Mouse (Mus musculus): ENCODE measurements at regions not wholly inside any gene's neighbourhood (a gene's known extent, or its start where the extent isn't known, plus 50 kb on each side); places are given as distances from the start of the nearest gene placed in this dataset.

DNA sequence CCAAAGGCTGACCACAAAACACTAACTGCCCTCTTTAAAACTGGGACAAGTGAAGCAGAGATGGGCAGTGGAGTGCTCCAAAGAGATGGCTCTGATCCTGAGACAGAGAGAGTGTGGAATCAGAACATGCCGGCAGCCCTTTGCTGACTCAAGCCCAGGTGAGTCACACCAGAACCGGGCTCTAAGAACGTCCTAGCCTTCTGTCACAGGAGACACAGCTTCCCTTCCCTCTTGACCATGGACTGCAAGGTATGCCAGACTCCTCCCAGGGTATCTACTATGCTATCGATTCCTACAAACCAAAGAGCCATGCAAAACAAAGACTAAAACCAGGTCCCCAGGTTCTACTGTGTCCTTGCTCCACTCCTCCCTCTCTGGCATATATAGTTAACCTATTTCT, 98.0 kb downstream of the Dhx15 start:
- no peak overlapping the region for H3K4me3 ChIP-seq
- no peak overlapping the region for H3K9ac ChIP-seq
- no peaks in the 10 kb centered on the region for H3K4me1 ChIP-seq
- no peak for ATAC-seq (ENCODE audit: low FRiP score, low read depth)
- 90% methylated on average over 4 of the region's 4 CpGs for WGBS
- H3K36me3 ChIP-seq, result no peaks in the 10 kb centered on the region
- no peak overlapping the region for H3K27ac ChIP-seq
- no peaks in the 10 kb centered on the region for H3K9me3 ChIP-seq
- H3K4me2 ChIP-seq (replicated peaks), result no peak overlapping the region
- no peaks in the 10 kb centered on the region for H3K27me3 ChIP-seq (replicated peaks)

GRCm38 (mm10) chr5:52088131-52088530, 102.2 kb downstream of the Dhx15 start:
- Histone ChIP-seq H3K27me3 (replicated peaks) (no peaks in the 10 kb centered on the region), H3K9ac (no peak overlapping the region), H3K4me1 (no peaks in the 10 kb centered on the region), H3K9me3 (no peaks in the 10 kb centered on the region), H3K27ac (no peak overlapping the region), H3K4me3 (no peak overlapping the region), H3K4me2 (replicated peaks) (no peak overlapping the region), H3K36me3 (no peaks in the 10 kb centered on the region)
- WGBS, result 82% methylated on average over 10 of the region's 10 CpGs
- ATAC-seq (ENCODE audit: low FRiP score, low read depth), result no peak

- WGBS, result 58% methylated on average over 7 of the region's 7 CpGs
- no peak overlapping the region for H3K9ac ChIP-seq
- no peaks in the 10 kb centered on the region for H3K36me3 ChIP-seq
- H3K27ac ChIP-seq, result no peak overlapping the region
- no peak overlapping the region for H3K4me2 ChIP-seq (replicated peaks)
- H3K9me3 ChIP-seq, result no peaks in the 10 kb centered on the region
- ATAC-seq (ENCODE audit: low FRiP score, low read depth), result no peak
- H3K27me3 ChIP-seq (replicated peaks), result no peaks in the 10 kb centered on the region
- no peak overlapping the region for H3K4me3 ChIP-seq
- no peaks in the 10 kb centered on the region for H3K4me1 ChIP-seq
Measured at GRCm38 (mm10) chr5:52086766-52087429, 103.4 kb downstream of the Dhx15 start.

DNA sequence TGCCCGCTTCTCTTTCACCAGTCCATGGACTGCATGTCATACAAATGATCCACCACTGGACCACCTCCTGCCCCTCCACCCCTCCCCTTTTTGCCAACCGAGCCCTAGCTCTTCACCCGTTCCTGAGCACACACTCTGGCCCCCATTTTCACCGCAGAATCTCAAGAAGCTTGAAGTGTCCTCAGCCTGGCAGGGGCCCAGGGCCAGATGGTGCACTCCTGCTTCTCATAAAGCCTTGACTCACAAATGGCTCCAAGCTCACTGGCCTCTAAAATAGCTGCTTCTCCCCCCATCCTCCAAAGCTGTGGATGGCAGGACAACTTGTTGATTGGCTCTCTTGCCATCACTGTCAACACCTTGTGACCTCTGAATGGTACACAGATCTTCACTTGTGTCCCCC, 110.0 kb downstream of the Dhx15 start:
- no peak overlapping the region for H3K4me2 ChIP-seq (replicated peaks)
- no peaks in the 10 kb centered on the region for H3K27me3 ChIP-seq (replicated peaks)
- H3K9me3 ChIP-seq, result no peaks in the 10 kb centered on the region
- H3K4me1 ChIP-seq, result no peaks in the 10 kb centered on the region
- no peak overlapping the region for H3K9ac ChIP-seq
- no peak overlapping the region for H3K4me3 ChIP-seq
- no peak overlapping the region for H3K27ac ChIP-seq
- no peaks in the 10 kb centered on the region for H3K36me3 ChIP-seq
- WGBS, result 75% methylated on average over 4 of the region's 4 CpGs
- ATAC-seq (ENCODE audit: low FRiP score, low read depth), result no peak

GRCm38 (mm10) chr5:52077696-52078095, 112.6 kb downstream of the Dhx15 start:
- Histone ChIP-seq H3K27ac (no peak overlapping the region), H3K4me2 (replicated peaks) (no peak overlapping the region), H3K4me3 (no peak overlapping the region), H3K4me1 (no peaks in the 10 kb centered on the region), H3K27me3 (replicated peaks) (no peaks in the 10 kb centered on the region), H3K9me3 (0 out of 2 replicates have a peak, but pooled peaks cover 6% of the 10 kb centered on the region), H3K9ac (no peak overlapping the region), H3K36me3 (no peaks in the 10 kb centered on the region)
- no peak for ATAC-seq (ENCODE audit: low FRiP score, low read depth)
- 85% methylated on average over 3 of the region's 3 CpGs for WGBS

GRCm38 (mm10) chr5:52075096-52075495, 115.2 kb downstream of the Dhx15 start:
- 90% methylated on average over 2 of the region's 2 CpGs for WGBS

DNA sequence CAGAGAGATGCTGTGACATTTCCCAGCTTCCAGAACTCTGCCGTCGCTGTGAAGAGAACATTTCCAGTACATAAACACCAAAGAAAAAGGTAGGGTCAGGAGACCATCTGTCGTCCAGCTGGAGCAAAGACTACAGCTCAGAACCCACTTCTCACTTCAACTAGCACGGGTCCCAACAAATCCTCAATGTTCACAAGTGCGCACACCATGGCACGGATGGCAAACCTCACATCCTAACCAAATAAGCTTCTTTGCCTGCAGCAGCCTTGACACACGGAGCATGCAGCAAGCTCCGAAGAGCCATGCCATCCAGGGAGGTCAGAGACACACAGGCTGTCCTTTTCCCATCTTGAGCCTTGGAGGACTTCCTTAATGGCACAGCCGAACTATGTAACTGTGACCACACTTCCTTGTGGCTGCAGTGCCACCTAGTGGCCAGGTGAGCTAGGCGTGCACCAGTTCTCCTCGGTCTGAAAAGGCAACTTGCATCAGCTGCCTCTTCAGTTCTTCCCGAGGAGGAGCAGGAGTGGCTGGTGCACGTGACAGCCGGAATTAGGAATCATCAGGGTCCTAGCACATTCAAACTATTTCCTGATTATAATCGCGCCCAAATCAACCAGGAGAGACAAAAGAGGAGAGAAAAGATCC, 125.4 kb downstream of the Dhx15 start:
- 37% methylated on average over 16 of the region's 16 CpGs for WGBS
- Histone ChIP-seq H3K27ac (no peak overlapping the region), H3K27me3 (replicated peaks) (no peaks in the 10 kb centered on the region), H3K4me2 (replicated peaks) (no peak overlapping the region), H3K36me3 (no peaks in the 10 kb centered on the region), H3K9me3 (no peaks in the 10 kb centered on the region), H3K9ac (no peak overlapping the region), H3K4me3 (no peak overlapping the region), H3K4me1 (no peaks in the 10 kb centered on the region)
- ATAC-seq (ENCODE audit: low FRiP score, low read depth), result peak; percentile 87

More at GRCm38 (mm10) chr5:52075096-52075495, 115.2 kb downstream of the Dhx15 start:
- Histone ChIP-seq H3K27me3 (replicated peaks) (no peaks in the 10 kb centered on the region), H3K27ac (no peak overlapping the region), H3K4me3 (no peak overlapping the region), H3K4me2 (replicated peaks) (no peak overlapping the region), H3K9me3 (0 out of 2 replicates have a peak, but pooled peaks cover 6% of the 10 kb centered on the region), H3K36me3 (no peaks in the 10 kb centered on the region), H3K9ac (no peak overlapping the region), H3K4me1 (no peaks in the 10 kb centered on the region)
- no peak for ATAC-seq (ENCODE audit: low FRiP score, low read depth)

- Histone ChIP-seq H3K9ac (no peak overlapping the region), H3K4me1 (no peaks in the 10 kb centered on the region), H3K4me3 (no peak overlapping the region), H3K36me3 (no peaks in the 10 kb centered on the region), H3K9me3 (no peaks in the 10 kb centered on the region), H3K4me2 (replicated peaks) (no peak overlapping the region), H3K27me3 (replicated peaks) (no peaks in the 10 kb centered on the region), H3K27ac (no peak overlapping the region)
- WGBS, result 91% methylated on average over 4 of the region's 4 CpGs
- no peak for ATAC-seq (ENCODE audit: low FRiP score, low read depth)
Measured at GRCm38 (mm10) chr5:52062214-52062613, 128.1 kb downstream of the Dhx15 start.

GRCm38 (mm10) chr5:52061226-52061625, 129.1 kb downstream of the Dhx15 start:
- H3K27me3 ChIP-seq (replicated peaks), result no peaks in the 10 kb centered on the region
- no peaks in the 10 kb centered on the region for H3K4me1 ChIP-seq
- 81% methylated on average over 6 of the region's 6 CpGs for WGBS
- no peak overlapping the region for H3K4me3 ChIP-seq
- no peaks in the 10 kb centered on the region for H3K9me3 ChIP-seq
- no peaks in the 10 kb centered on the region for H3K36me3 ChIP-seq
- H3K4me2 ChIP-seq (replicated peaks), result no peak overlapping the region
- ATAC-seq (ENCODE audit: low FRiP score, low read depth), result no peak
- H3K9ac ChIP-seq, result no peak overlapping the region
- no peak overlapping the region for H3K27ac ChIP-seq

DNA sequence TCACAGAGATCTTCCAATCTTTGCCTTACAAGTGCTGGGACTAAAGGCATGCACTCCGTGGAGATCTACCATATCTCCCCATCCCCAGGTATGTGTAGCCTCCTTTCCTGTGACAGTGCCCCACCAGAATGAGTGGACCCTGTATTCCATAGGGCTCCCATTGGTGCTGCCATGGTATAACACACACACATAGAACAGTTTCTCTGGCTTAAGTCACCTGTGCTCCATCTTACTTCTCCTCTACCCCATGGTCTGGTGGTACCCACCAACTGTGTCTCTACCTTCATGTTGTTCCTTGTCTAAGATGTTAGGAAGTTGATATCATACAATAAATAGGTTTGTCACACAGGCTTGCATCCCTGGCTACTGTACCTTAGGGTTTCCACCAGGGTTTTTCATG, 133.1 kb downstream of the Dhx15 start:
- no peak overlapping the region for H3K9ac ChIP-seq
- 83% methylated on average over 1 of the region's 1 CpGs for WGBS
- H3K27ac ChIP-seq, result no peak overlapping the region
- H3K9me3 ChIP-seq, result no peaks in the 10 kb centered on the region
- H3K4me3 ChIP-seq, result no peak overlapping the region
- no peaks in the 10 kb centered on the region for H3K27me3 ChIP-seq (replicated peaks)
- no peak overlapping the region for H3K4me2 ChIP-seq (replicated peaks)
- no peaks in the 10 kb centered on the region for H3K4me1 ChIP-seq
- H3K36me3 ChIP-seq, result no peaks in the 10 kb centered on the region
- no peak for ATAC-seq (ENCODE audit: low FRiP score, low read depth)

DNA sequence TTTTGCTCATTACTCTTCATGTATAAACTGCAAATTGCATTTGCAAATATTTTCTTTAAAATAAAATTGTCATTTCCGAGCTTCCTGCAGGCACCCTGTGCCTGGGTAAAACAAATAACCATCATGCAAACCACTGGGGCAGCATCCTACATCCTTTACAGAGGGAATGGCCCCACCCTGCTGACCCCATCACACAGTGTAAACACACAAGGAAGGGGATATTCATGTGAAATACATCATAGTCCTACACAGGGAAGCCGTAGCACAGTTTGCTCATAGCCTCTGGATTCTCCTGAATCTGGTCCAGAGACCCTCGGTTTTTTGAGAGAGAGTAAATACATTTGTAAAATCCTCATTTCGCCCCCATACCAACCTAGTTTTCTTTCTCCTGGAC, 138.2 kb downstream of the Dhx15 start:
- no peaks in the 10 kb centered on the region for H3K9me3 ChIP-seq
- no peaks in the 10 kb centered on the region for H3K36me3 ChIP-seq
- no peak for ATAC-seq (ENCODE audit: low FRiP score, low read depth)
- no peak overlapping the region for H3K4me3 ChIP-seq
- no peaks in the 10 kb centered on the region for H3K27me3 ChIP-seq (replicated peaks)
- H3K4me1 ChIP-seq, result no peaks in the 10 kb centered on the region
- WGBS, result 79% methylated on average over 4 of the region's 4 CpGs
- no peak overlapping the region for H3K9ac ChIP-seq
- no peak overlapping the region for H3K4me2 ChIP-seq (replicated peaks)
- no peak overlapping the region for H3K27ac ChIP-seq

- no peaks in the 10 kb centered on the region for H3K9me3 ChIP-seq
- H3K4me2 ChIP-seq (replicated peaks), result no peak overlapping the region
- no peak overlapping the region for H3K4me3 ChIP-seq
- H3K27ac ChIP-seq, result no peak overlapping the region
- no peak for ATAC-seq (ENCODE audit: low FRiP score, low read depth)
- no peaks in the 10 kb centered on the region for H3K4me1 ChIP-seq
- no peaks in the 10 kb centered on the region for H3K27me3 ChIP-seq (replicated peaks)
- H3K36me3 ChIP-seq, result no peaks in the 10 kb centered on the region
- 56% methylated on average over 10 of the region's 10 CpGs for whole genome bisulfite sequencing
- H3K9ac ChIP-seq, result no peak overlapping the region
Measured at GRCm38 (mm10) chr5:52051383-52052071, 138.8 kb downstream of the Dhx15 start.

Data from neural tube, embryonic 12.5 days (tissue).